Mouse (Mus musculus) adrenal gland, postnatal 36 days (tissue): ENCODE measurements at regions not wholly inside any gene's neighbourhood (a gene's known extent, or its start where the extent isn't known, plus 50 kb on each side); places are given as distances from the start of the nearest gene placed in this dataset.

ENCODE experiments used
- DNase-seq, 2 experiments: peaks; one replicate each; pipeline ENCODE4 v3.0.0; 2021; ENCODE audit warnings: mixed read lengths in 1 of 2

DNA sequence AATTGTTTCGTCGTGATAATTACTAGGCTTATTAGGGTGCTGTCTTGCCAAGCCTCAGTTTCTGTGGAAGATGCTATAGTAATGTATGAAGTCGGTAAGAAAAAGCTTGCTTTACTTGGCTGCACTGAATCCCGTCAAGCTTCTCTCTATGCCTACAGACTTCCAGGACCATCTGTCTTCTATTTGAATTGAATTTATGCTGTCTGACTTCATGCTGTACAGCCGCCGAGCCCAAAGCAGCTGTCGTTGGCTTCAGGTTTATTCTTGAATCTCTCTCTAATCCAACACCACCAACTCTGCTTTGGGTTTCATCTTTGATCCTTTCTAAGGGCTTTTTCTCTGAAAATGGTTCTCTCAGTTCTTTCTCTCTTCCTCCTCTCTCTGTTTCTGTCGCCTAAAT, 227.4 kb upstream of the Cnr1 start:
- DNase-seq = no peak

DNA sequence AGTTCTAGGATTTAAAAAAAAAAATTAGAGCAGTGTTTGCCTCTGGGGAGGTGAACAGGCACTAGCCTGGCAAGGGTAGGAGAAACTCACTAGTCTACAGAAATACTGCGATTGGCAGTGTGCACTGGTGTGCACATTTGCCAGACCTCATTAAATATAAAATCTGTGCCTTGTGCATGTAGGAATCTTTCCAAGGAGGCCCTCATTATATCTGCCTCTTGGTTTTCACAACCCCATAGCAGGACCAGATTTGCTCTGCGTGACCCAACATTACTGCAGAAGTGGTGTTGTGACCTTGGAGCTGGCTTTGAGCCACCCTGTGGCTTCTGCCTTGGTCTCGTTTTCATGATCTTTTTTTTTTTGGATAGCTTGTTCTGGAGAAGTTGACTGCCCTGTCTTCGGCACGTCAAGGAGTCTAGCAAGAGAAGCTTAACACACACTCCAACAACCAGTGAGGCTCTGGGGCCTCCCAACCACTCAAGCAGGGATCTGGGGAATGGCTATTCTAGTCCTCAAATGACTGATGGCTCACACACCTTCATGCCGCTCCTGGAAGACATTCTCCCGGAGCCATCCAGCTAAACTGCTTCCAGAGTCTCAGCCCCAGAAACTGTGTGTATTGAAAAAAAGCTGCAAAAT, 222.2 kb upstream of the Cnr1 start:
- DNase-seq = peak; percentile 15 to 31

DNA sequence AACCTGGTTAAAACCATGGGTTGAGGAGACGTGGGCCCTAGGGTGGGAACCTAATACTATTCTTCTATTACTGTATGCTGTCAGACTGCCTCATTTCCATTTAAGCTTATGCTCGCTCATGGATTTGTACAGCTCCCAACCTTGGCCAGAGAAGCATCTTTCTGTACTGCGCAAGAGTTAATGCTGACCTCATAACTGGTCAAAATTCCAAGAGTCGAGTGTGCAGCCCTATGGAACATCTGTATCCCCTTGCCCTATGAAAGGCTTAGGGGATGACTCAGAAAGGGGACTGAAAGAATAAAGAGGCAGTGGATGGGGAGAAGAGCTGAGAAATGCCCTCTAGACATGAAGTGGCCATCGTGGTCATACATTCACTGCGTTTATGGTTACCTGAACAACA, 218.7 kb upstream of the Cnr1 start:
- DNase-seq = no peak

DNA sequence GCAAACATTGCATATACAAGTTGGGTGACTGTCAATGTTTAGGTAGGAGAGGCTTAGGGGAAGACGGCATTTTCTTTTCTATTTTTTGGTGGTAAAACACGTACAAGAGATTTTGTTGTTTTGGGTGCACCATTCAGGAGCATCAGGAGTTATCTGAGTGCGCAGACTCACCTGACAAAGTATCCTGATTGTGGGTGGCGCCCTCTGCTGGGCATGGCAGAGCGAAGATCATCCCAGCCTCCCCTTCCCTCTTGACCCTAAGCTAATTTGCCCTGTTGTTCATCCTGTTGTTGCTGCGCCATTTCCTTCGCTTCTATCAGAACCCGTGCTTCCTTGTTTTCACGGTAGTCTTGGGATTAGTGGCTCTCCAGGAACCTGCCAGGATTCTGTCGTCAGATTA, 217.6 kb upstream of the Cnr1 start:
- peak; percentile 28 to 32 for DNase-seq

DNA sequence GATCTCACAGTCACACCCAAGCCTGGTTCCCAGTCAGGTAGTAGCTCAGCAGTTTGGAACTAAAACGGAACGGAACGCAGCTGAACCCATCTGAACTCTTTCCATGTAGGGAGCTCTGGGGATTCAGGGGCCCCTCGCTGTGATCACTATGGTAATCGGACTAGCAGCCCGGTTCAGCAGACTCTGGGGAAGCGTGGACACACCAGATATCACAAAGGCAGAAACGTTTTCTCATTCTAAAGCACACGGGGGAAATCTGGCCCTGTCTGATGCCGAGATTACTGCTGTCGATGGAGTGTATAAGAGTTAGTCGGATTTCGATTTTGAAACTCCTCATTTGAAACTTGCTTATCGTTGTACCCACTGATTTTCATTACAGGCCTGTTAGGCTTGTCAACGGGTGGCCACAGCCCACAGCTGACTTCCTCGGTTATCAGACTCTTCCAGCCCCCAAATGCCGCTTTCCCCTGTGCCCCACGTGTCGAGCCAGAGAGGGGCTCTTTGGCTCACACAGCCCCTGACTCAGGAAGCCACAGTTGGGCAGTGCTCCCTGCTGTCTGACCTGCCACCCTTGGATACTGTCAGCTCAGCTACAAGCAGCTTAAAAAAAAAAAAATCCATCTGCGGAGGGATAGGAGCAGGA, 207.8 kb upstream of the Cnr1 start:
- no peak for DNase-seq

DNA sequence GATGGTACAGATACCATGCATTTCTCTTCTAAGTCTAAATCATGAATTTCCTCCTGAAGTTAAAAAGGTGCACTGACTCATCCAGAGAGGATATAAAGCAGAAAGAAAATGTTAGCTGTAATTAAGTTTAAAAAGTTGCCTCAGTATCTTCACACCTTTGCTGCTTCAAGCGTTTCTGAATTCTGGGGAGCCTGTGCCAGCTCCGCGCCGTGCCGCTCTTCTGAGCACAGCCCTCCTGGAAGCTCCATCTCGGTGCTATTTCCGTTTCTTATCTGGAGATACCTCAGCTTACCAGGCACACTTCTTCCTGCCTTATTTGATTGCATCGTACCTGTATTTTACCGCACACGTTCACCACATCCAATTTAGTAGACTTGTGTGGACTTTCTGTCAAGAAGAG, 203.4 kb upstream of the Cnr1 start:
- no peak for DNase-seq

DNA sequence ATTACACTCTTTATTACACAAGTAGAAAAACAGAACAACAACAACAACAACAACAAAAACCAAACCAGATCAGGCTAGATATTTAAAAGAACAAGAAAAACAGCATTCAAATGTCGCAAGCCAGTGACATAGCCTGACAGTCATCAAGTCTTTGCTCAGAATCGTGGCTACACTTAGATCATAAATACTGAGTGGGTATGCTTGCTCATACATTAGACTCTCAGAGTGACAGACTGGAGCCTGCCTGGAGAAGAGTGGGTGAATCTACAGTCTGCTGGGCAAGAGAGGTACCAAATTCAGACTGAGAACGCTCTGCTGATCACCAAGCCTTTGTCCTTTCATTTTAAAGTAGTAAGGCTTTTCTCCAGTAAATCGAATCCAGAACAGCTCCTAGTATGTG, 202.4 kb upstream of the Cnr1 start:
- DNase-seq = no peak

DNA sequence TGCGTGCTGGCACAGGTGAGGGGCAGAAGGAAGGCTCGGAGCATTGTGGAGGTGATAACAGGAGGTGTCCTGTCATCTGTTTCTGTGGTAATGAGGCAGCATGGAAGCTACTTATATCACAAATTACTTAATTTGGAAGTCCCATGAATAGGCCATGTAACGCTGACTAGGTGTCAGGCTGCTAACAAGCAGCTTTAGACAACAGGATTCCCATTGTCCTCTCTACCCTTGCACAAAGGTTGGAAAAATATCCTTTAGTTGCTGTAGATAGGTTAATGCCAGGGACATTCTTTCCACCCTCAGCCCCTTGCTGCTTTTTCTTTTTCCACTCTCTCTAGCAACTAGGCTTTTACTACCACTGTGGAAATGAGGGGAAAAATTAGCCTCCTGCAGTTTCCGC, 192.6 kb upstream of the Cnr1 start:
- DNase-seq = no peak

DNA sequence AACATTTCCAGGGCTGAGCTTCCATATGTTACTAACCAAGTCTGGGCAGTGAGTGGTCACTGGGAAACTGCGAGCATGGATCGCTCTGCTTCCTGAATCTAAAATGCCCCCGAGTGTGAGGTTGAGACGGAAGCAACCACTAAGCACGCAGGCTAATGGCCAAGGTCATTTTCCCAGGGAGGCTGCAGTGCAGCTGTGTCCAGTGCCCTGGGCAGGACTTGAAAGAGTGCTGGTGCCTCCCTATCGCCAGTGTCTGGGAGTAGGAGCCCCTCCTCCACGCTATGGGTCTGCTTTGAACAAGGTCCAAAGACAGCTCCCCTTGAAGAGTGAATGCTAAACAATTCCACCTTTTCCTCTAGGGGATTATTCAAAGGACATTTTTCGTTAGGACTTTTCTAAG, 189.5 kb upstream of the Cnr1 start:
- peak; percentile 75 to 76 for DNase-seq

DNA sequence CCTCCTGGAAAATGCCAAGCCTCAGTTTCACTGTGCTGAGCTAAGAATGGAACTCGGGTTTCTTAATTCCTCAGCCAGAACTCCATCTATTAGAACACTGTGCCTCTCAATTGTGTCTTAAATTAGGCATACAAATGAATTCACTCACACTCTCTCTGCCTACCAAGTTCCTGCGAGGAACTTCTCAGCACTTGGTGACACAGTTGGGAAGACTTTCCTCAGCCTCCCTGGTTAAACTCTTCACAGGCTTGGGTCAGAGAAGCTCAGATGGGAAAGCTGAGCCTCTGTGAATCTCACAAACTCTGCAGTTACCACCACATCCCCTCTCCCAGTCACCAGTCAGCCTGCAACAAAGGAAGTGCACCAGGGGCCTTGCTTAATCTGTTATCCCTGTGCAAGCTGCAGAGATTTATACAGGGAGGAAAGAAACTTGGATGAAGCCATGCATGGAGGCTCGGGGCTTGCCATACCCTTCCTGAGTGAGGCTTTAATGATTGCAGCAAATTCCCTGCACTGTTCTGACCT, 188.9 kb upstream of the Cnr1 start:
- DNase-seq = peak in 1 of 2 experiments; percentile 17

DNA sequence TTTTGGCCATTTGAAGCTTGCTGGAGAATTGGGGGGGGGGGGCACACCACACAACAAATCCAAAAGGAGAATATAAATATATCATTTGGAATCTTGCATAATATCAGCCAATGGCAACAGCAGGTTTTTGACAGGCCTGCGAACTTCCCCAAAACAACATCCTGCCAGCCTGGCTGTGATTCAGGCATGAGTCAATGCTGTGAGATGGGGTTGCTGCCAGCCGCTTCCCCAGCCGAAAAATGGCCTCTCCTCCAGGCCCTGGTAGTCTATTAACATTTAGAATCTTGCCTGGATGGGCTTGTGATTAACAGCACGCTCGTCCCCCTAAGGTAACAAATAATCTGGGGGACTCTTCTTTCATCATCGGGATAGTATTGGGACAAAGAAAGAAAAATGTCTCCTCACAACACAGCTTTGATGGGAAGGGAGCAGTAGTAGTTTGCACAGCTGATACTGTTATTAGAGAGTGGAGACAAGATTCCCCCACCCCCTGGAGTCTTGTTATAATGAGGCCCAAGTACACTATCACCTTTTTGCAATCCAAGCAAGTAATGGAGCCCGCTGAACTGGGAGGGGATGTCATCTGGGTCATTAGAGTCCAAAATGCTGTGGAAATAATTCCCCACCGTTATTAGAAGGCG, 188.2 kb upstream of the Cnr1 start:
- peak; percentile 79 to 84 for DNase-seq

DNA sequence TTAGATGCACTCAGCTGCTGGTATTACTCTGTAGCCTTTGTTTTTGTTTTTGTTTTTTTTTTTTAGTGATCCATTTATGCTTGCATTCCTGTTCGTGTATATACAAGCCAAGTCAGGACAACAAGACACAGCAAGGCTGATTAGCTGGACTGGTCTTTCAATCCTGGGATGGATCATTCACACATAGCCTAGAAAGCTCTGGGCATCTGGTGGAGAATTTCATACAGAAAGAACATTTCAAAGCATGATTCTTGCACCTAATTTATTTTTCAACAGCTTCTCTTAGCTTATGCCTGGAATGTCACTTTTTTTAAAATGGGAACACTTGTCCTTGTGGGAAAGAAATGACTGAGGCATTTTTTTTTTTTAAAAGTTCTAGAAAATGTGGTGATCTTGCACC, 187.1 kb upstream of the Cnr1 start:
- no peak for DNase-seq

DNA sequence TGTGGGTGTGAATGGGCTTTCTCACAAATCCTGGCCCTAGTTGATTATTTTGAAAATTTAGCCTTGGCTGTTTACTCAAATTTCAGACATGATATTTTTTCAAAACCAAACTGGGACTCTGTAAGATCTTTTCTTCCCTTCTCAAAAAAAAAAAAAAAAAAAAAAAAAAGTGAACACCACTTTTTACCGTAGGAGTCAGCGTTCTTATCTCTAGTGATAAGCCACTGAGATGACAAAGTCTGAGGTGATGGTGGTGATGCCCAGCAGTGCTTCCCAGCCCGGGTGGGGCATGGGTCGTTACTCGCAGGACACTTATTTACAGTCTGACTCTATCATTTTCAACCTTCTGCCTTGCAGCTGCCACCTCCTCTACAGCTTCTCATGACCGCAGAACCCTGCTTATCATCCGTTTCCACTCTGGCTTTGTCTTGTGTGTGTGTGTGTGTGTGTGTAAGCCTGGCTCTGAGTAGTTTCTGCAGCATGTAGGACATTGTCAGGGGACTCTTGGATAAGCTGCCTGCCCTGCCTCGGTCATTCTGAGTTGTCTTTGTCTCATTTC, 186.5 kb upstream of the Cnr1 start:
- no peak for DNase-seq

DNA sequence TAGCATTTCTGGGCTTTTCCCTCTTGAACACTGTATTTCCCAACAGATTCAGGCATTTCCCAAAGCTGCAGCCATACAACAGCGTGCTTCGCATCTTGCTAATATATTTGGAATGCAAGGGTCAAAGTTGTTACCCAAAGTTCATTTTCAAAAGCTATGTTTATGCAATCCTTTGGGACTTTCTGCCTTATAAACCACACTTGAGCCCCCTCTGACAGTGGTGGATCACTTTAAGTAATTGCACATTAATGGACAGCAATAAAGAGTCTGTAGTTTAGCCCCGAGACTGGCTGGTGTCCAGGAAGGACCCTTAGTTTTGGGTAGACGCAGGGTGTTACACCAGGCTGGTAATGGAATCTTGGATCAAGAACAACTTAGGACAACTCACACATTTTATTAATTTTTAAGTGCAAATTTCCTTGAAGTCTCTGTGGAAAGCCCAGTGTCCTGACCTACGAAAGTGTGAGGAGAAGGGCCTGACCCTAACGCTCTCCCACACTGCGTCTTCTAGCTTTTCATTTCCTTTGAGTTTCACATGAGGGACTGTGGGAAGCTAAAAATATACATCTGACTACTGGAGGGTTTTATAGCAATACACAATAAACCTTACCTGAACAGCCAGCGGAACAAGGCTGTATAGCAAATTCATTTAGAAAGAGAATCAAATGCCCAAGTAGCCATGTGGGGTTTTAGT, 185.0 kb upstream of the Cnr1 start:
- no peak for DNase-seq

DNA sequence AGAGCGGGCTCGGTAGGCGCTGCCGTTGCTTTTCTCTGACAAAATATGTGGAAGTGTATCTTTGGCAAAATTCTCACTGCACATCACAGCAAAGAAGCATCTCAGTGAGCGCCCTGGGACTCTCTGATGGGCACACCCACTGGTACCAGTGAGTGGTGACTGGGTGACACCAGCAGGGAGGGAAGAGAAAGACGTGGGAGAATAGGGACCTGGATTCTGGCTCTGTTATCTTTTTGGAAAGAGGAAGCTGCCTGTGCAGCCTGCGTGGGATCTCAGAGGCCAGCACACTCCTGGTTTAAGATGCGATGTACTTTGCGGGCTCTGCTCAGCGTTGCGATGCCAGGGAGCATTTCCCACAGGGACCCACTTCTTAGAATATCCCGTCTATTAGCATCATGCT, 183.4 kb upstream of the Cnr1 start:
- no peak for DNase-seq

DNA sequence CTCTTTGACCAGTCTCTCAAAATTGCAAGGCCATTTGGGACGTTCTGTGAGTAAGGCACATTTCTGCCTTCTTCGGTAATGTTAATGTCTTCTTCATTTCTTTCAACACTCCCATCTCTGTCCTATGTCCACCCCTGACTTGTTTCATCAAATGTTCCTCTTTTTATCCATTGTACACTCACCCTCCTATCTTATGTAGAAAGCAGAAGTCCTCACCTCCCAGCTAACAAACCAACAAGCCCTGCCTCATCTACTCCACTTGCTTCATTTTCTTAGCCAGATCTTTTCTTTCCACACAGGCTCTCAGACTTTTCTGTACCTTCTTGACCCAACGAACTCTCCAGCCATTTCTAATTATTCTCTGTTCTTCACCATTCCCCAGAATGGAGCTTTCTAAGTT, 179.2 kb upstream of the Cnr1 start:
- no peak for DNase-seq

DNA sequence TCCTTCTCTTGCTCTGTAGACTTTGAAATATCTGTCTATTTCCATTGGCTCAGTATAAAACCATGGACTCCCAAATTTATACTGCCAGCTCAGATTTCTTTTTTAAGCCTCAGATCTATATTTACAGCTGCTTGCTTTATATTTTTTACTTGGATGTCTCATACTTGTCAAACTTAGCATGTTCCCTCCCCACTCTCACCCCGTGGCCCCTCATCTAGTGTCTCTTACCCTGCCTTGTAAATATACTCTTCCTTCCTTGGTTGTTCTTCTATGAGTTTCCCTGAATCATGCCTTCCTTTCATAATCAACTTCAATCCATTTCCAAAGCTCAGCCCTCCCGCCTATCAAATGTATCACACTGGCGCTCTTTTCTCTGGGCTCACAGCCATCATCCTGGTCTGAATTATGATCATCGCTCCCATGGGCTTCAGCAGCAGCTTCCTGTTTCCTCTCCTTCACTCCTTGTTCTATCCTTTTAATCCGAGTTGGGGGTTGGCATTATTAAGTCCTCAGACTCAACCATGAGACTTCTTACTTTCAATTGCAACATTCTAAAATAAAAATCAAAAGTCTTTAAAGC, 177.0 kb upstream of the Cnr1 start:
- DNase-seq = no peak

DNA sequence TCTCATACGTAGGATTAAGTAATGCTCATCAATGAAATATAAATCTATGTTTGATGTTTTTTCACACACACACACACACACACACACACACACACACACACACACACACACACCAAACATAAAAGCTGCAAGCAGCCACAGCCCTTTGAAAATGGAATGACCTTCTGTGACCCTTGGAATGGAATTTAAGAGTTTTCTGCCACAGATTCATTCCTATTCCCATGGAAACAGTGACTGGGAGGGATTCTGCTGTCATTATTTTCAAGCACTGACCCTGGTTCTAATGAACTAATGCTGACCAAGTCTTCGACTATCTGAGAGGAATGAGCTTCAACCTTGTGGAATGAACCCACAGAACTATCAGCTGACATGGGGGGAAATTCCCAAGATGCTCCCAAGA, 156.7 kb upstream of the Cnr1 start:
- DNase-seq = no peak

DNA sequence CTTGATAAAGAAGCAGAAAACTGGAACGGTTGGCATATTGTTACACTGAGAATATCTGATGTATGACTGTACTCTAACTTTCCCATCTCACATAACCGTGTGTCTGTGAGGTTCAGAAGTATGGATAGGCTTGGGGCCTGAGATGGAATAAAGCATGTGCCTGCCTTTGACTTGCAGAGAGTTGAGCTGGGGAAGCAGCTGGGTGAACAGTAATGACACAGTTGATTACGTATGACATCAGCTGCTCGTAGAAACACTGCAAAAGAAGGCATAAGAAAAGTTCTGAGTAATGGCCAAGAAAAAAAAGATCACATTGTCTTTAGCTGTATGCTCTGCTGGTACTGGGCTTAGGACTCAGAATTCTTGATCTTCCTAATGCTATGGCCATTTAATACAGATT, 138.4 kb upstream of the Cnr1 start:
- DNase-seq = no peak

DNA sequence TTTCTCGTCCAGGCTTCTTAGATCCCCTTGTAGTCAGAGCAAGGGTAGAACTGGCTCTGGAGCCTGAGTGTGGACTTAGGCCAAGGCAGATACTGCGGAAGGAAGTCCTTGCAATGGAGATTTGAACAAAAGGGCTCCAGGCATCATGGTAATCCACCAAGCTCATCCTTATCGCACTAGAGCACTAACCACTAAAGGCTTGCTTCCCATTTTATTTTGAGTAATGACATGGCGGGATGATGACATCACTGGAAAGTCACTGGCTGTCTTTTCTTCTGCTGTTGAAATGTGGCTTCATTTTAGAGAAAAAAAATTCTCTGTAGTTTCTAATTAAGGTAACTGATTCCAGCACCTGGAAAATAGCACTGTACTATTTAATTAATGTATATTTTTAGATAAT, 137.4 kb upstream of the Cnr1 start:
- no peak for DNase-seq

DNA sequence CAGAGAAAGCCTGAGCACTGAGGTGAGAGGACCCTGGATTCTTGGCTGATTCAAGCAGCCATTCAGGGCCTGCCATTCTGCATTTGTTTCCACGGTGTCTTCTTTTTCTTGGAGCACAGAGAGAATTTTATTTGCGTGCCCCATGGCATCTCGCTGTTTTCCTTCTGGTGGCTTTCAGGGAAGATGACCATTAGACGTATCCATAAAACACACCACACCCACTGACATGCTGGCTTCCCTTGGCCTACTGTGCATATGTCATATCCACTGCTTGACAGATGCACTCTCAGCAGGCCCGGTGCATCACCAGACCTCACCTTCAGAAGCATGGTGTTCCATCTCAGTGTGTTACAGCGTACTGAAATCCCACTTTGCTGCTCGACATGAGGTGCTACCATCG, 131.0 kb upstream of the Cnr1 start:
- DNase-seq = no peak

DNA sequence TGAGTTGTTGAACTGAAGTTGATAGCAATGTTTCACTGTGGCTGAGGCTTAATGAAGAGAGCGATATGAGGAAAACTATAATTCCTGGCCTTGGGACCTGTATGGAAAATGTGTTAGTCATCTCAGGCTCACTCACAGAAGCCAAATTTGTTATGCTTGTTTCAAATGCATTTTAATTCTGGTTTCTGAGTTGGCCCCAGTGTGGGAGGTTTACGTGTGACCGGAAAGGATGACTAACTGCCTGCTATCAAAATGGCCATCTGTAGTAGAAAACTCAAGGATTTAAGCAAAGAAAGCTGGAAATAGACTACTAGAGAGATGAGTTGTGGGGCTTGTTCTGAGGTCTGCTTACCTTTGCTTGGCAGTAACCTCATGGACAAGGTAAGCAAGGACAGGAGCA, 128.9 kb upstream of the Cnr1 start:
- no peak for DNase-seq
